Mouse (Mus musculus) layer of hippocampus, adult 9-11 months (tissue): ENCODE measurements around the gene Mms19.
A peak's percentile ranks its signal among the peaks of the same experiment; 100 is the strongest.

Experiments used
- DNase-seq: peaks from one replicate; pipeline ENCODE4 v3.0.0; 2022

Mms19 gene

GRCm38 (mm10) chr19:41980819-41981594 lies at the start of gene Mms19:
TSS of gene Mms19 (minus strand) at chr19:41981157.
- peak; percentile 100 for DNase-seq

- peak; percentile 79 for DNase-seq
Observed at GRCm38 (mm10) chr19:42026158-42026557, 45.2 kb upstream of the Mms19 start.

DNA sequence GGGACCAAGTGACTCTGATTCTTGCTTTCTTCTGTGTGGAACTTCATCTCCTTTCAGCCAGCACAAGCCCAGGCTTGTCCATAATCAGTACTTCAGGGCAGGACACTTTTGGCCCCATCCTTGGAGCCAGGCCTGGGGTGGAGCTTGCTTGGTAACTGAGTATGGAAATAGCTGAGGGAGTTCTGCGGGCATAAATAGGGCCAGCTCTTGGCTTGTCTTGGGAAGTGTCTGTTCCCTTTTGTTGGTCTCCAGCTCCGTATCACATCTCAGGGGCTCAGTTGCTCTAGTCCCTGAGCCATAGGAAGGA lies 41.5 kb upstream of the Mms19 start:
- DNase-seq, result no peak

GRCm38 (mm10) chr19:42021681-42022541 lies 41.0 kb upstream of the Mms19 start:
- no peak for DNase-seq

DNA sequence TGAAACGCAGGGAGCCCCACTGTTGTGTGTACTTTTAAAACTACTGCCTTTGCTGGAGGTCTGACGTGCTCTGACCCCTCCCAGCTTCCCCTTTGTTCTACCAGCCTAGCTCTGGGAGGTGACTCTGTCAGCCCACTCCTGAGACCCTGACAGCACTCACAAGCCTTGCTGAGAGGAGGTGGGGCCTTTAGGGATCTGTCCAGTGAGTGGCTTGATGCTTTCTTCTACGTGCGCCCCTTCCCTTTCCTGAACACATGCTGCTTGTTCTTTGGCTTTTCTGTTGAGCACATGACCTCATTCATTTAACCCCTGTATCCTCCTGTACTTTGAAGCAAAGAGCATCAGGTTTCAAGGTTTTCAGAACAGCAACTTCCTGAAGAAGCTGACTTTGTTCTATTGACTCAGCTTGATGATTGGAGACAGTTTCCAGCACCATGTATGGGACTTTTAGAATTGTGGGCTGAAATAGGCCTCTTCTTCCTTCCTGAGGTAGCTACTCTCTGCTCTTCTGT lies 38.1 kb upstream of the Mms19 start:
- no peak for DNase-seq

- DNase-seq, result peak; percentile 75
Observed at GRCm38 (mm10) chr19:42017399-42018247, 36.7 kb upstream of the Mms19 start.

DNA sequence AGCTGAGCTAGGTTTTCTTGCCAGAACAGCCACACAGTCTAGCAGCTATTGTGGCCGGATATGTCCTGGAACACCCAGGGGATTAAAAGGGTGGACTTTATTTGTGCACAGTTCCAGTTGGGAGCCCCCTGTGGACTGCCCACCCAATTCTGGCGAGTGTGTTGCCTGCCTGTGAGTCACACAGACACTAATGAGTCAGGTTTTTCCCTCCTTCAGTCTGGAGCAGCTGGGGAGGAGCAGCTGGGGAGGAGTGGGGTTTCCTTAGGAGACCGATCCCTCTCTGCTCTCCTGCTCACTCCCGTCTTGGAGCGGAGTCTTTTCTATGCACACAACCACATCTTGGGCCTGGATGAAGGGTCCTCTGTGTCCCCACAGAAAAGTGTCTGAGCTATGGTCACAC lies 35.9 kb upstream of the Mms19 start:
- DNase-seq, result peak; percentile 38

DNA sequence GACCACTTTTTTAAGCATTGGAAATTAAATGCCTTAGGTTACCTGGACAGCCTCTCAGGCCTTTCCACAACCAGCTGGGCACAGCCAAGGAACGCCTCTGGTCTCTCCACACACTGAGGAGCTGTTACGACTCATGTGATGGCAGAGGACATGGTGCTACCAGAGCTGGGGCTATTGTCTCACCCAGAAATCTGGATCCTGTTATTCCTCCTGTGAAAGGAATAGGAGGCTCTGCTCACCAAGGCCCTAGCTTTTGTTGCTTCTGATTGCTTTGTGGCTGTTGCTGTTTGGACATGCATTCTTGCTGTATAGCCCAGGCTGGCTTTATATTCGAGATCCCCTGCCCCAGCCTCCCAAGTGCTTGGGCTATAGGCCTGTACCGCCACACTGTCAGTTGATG lies 35.3 kb upstream of the Mms19 start:
- DNase-seq, result no peak

- DNase-seq, result no peak
Observed at GRCm38 (mm10) chr19:42015001-42015400, 34.0 kb upstream of the Mms19 start.

- DNase-seq, result no peak
Observed at GRCm38 (mm10) chr19:42014231-42014825, 33.4 kb upstream of the Mms19 start.

DNA sequence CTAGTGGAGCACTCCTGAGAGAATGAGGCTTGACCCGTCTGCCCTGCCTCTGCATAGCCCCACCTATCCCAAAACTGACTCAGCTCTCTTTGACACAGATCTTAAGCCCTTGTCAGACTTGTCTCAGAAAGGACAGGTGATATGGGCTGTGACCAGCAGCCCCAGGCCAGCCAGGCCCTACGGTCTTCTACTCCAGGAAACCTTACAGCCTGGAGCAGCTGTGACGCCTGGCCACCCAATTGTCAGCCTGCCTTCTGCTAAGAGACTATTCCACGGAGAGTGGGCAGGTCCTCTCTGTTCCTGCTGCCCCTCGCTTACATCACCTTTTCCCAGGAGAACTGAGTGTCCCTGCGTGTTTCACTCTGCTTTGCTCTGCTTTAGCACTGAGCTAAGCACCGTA lies 30.2 kb upstream of the Mms19 start:
- no peak for DNase-seq

DNA sequence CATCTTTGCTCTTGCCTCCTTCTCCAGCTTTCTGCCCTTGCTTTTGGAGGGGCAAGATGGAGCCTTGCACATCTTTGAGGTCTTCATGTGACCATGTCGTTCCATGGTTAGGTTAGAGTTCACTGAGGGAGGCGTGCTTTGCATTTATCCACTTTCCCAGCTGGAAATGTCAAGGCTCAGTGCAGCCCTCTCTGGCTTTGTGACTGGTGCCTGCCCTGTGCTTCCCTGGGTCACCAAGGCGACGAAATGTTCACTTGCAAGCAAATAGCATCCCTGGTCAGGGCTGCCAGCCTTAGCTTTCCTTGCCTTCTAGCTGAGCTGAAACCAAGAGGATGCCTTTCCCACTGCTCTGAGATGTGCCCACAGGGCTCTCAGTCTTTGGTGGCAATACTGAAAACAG lies 29.5 kb upstream of the Mms19 start:
- DNase-seq, result no peak

GRCm38 (mm10) chr19:42009067-42009466 lies 28.1 kb upstream of the Mms19 start:
- DNase-seq, result no peak

DNA sequence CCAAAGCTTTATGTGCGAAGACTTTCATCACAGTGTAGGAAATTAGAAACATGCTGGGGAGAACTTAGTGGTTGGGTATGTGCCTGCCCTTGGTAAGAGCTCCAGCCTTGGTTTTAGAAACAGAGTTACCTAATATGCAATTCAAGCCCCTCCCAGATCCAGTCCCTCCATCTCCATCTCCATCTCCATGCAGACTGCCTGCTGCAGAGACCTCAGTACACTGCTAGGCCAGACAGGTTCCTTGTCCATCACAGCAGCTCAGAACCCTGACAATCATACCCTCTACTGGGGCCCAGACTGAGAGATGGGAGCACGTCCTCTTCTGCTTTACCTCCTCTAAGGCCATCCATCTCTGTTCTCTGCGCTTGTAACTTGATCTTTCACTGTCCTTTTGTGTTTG lies 27.6 kb upstream of the Mms19 start:
- DNase-seq, result no peak

GRCm38 (mm10) chr19:42006568-42006967 lies 25.6 kb upstream of the Mms19 start:
- no peak for DNase-seq

DNA sequence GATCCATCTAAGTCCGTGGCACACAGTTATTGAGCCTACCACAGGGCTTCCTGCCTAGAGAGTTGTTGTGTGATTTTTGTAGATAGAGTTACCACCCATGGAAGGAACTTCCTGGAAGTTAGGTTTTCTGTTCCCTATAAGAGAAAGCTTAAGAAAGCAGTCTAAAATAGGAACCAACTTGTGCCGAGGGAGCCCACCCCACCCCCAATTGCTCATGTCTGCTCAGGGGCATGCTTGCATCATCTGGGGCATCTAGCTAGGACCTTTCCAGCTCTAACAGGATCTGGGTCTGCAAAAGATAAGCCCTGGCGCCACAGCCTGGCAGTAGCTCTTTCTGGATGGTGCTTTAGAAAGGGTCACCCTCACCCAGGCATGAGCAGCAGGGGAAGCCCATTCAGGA lies 24.7 kb upstream of the Mms19 start:
- DNase-seq, result peak; percentile 70

DNA sequence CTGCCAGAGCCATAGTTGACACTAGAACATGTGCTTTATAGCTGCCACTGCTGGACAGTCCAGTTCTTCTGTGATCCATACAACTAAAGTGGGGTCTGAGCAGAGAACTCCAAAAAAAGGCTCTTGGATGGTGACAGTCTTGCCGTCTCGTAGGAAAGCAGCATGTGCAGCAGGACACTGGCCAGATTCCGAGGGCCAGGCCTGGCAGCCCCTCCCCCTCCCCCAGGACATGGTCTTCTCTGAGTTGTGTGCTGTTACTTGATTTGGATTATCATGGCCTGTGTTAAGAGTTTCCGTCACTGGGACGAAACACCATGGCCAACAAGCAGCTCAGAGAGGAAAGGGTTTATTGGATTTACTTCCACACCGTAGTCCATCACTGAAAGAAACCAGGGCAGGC lies 23.3 kb upstream of the Mms19 start:
- no peak for DNase-seq

DNA sequence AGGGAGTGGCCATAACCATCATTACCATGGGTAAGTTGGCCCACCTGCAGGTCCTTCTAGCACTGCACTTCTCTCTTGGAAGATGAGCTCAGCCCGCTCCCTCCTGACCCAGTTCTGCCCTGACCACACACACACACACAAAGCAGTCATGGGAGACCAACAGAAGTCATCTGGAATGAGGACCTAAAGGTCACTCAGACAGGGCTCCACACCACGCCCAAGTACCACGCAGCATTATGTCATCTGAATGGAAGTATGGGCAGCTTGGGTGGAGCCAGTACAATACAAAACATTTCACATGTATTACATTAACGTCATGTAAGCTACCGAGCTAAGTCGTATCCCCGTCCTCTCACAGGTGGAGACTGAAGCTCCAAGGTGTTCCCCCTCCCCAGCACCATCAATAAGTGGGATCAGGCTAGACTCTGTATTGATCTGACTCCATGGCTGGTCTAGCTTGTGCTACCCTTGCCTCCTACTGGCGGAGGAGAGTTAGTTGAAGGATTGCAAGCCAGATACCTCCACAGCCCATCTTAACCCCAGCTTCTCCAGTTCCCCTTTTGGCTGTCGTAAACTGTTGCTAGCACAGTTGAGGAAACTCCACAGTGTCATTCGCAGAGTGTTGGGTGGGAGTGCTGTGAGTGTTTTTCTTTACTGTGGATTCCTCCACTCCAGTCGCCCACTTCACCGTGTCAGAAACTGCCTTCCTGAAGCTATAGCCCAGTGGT lies 20.5 kb upstream of the Mms19 start:
- DNase-seq, result no peak

- DNase-seq, result no peak
Observed at GRCm38 (mm10) chr19:42000446-42000958, 19.5 kb upstream of the Mms19 start.

- peak; percentile 59 for DNase-seq
Observed at GRCm38 (mm10) chr19:41999688-42000283, 18.8 kb upstream of the Mms19 start.
